Mouse (Mus musculus) c-Kit-positive CD71-negative TER-119-negative erythroid progenitor cells, embryonic 14.5 days (primary cell): ENCODE measurements around the gene Cchcr1.

Experiments used
- DNase-seq: peaks from one replicate; pipeline ENCODE4 v3.0.0-alpha.2; 2013; ENCODE audit warnings: low read depth

Cchcr1 gene

DNA sequence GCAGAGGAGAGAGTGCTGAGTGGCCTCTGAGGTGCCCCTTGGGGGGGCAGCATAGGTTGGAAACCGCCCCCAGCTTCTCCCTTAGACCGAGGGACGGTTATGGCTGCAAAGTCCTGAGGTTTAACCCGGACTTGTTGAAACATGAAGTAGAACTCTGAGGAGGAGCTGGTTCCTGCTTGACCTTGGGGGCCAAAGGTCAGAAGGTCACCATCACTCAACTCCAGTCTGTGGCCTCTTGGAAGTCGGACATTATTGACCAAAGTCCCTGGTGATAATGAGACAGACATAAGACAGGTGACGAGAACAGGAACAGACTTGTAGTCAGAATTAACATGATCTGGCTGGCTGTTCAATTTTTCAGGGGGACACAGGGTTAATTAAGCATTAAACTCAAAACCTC, 2.1 kb upstream of the Cchcr1 start:
- no peak for DNase-seq

DNA sequence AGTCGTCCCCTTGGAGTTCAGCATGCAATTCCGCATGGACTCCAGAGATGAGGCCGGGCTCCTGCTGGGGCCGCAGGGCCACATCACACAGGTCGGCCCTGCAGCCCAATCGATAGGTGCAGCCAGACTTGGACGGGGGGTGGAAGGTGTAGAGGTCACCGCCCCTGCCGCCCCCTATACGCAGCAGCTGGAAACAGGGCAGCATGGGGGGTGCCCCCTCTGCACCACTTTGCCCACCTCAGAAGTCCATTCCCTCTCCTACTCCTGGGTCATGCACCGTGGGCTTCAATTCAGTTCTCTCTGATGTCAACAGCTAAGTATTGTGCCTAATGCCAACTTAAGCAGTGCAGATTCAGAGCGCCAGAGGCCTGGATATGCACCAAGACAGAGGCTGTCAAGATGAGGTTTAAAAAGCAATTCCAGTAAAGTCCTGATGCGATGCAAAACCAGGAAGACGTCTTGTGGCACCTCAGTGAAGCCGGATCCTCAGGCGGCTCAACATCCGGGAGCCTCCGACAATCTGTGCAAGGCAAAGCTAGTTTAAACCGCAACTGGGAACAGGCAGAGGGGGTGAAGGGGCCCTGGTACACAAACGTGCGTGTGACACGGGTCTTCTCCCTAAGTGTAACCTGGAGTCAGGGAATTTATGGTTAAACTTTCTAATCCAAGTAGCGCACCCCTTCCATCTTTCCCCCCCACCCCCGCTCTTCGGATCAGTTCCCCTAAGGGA, 824 bp upstream of the Cchcr1 start:
- no peak for DNase-seq

DNA sequence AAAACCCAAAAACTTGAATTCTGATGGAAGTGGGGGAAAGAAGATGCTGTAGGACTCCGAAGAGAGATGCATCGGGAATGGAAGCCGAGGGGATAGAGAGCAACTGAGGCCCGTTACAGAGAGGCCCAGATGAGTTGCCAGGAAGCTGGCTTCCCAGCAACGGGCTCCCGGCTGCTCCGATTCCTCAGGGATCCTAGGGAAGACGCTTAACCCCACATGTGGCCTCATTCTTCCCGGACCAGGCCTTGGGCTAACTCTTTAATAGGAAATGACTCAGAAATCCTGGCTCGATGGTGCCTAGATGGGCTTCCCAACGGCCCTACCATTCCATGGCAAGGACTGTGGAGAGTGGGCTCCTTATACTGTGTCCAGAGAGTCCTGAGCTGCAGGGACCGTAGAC, 626 bp downstream of the Cchcr1 start:
- no peak for DNase-seq

DNA sequence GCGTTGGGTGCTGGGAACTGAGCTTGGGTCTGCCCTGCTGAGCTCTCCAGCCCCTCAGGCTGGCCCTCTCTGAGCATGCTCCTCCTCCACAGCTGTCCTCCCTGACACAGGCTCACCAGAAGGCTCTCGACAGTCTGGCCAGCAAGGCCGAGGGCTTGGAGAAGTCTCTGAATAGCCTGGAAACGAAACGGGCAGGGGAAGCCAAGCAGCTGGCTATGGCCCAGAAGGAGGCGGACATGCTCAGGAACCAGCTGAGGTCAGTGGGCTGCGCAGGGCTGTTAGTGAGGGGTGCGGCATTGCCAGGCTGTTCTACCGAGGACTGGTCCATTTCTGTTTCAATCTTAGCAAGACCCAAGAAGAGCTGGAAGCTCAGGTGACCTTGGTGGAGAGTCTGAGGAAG, 7.5 kb downstream of the Cchcr1 start:
- no peak for DNase-seq

DNA sequence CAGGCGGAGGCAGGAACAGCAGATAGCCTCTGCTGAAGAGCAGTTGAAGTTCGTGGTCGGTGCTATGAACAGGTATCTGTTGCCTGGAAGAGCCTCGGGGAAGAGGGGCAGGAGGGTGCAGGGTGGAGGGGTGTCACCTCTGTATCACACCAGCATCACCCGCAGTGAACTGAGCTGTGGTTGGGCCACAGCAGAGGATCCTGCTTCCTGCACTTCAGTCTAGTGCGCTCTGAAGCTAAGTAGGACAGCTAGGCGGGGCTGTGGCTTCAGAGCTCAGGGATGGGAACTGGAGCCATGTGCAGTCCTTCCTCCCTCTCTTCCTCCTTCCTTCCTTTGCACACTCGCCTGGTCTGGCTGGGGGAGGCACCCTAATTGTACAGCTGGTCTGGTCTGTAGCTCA, 9.7 kb downstream of the Cchcr1 start:
- no peak for DNase-seq

DNA sequence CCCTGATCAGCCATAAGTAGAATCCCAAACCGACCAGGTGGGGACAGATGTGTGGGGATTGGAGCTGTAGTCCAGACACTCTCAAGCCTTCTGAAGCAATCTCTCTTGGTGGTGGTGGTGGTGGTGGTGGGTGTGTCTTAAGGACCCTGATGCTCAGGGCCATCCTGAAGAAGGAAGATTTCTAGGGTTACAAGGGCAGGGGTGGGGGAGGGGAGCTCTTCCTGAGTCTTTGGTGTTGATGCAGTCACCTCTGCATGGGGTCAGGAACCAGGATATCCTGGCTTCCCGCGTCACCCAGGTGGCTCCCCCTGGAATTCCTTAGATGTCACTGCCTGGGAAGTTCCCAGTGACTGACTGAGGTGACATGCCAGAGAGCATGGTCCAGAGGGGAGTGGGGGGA, 15.5 kb downstream of the Cchcr1 start:
- no peak for DNase-seq

DNA sequence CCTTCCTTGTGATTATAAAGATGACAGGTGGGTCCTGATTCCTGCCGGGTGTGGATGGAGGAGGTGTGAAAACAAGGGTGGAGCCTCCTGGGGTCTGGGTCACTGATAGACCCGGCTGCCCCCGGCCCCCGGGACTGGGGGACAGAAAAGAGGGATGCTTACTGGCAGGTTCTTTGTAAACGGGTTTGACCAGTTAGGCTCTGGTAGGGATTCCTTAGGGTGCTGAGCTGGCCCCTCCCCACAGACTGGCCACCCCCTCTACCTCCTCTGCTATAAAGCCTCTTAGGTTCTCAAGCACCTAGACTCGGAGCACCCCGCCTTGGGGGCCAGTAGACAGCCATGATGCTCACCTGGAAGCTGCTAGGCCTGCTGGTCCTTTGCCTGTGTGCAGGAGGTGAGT, 16.0 kb downstream of the Cchcr1 start, which contains the start of gene Psors1c2:
Psors1c2 (plus strand) TSS at position 301 of the 400 bp plus-strand sequence.
- DNase-seq: no peak

DNA sequence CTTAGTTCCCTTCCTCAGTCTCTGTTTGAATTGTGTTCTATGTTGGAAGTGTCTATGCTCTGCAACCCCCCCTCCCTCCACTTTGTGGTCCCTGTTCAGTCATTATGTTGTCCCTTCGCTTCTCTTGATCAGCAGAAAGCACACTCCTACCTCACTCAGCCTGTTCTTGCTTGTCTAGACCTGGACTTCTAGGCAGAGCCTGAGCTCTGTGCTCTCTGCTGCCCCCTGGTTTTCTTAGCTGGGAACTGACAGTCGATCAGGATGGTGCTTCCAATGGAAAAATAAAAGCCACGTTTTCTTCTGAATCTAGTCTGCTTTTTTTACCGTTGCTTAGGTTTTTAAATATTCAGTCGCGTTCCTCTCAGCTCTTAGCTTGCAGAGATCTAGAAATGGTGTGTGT, 17.4 kb downstream of the Cchcr1 start:
- peak; percentile 53 for DNase-seq

DNA sequence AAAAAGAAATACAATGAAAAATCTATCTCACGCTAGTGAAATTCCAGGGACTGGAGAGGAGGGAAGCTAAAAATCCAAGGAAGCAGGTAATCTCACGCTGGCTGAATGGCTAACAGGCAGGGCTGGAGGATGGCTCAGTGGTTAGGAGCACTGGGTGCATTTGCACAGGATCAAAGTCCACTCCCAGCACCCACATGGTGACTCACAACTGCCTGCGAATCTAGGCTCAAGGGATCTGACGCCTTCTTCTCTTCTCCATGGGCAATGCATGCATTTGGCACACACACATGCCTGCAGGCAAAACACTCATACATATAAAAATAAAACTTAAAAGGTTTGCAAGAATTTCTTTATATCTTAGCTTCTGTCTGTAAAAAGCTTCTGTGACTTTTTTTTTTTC, 20.5 kb downstream of the Cchcr1 start:
- no peak for DNase-seq

DNA sequence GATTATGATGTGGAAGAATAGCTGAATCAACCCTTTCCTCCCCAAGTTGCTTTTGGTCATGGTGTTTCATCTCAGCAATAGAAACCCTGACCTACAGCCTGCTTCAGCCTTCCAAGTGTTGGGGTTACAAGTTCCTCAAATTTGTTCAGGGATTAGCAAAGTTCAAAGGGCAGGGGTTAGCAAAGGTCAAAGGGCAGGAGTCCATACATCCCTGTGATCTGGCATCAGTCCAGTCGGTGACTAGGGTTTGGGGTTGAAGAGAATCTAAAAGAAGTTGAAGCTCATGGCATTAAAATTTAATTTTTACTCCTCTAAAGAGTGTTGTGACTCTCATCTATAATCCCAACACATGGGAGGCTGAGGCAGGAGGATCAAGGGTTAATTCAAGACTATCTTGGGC, 21.6 kb downstream of the Cchcr1 start:
- DNase-seq: no peak

DNA sequence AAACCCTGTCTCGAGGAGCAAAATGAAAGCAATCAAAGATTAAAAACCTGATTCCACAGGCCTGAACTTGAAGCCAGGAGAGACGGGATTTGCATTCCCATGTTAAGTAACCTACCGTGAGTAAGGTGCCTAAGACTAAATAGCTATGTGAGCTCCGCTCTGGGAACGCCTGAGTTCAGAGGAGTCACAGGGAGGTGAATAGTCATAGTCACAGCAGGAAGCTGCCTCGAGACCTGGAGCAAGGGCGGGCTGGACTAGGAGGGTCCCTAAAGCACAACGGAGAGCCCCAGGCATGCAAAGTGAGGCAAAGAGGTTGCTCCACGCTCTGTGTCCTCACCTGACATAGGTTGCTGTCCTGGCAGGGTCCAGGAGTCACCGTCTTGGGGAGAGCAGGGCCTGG, 22.6 kb downstream of the Cchcr1 start:
- DNase-seq: no peak

DNA sequence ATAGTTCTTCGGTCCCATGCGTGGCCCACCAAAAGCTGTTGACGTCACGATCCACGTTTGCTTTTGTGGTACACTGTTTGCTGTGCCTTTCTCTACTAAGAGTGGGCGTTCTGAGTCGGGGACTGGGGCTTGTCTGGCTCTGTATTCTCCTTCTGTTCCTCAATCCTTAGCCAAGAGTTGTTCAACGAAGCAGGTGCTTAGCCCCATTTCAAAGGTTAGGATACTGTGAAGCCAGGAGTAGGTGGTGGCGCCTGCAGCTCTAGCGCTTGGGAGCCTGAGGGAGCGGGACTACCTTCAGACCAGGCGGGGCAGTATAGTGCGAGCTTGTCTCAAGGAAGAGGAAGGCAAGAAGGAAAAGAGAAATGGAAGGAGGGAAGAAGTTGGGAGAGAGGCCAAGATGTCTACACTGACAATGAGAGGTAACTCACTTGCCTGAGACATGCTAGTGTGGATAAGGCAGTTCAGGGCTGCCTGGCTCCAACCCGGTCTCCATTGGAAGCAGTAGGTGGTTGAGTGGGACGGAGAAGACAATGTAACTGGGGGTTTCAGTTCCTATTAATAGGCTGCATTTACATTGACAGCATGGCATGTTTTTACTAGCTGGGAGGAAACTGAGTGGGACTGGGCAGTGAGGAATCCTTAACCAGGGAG, 26.0 kb downstream of the Cchcr1 start:
- no peak for DNase-seq

DNA sequence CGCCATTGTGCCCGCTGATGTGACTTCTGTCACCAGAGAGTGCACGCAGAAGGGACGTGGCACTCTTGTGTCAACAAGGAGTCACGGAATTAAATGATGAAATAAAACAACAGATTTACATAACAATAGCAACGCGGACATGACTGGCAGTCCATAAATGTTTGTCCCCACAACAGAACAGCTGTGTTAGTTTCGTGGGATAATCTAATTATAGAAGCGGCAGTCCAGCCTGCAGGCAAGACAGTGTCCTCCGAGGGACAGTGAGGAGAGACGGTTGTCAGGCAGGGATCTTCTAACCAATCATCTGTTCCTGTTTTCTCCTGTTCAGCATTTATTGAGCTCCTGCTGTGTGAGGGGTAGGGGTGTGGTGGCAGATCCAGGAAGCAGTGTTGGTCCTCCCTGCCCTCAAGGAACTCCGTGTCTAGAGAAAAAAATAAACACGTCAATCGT, 26.5 kb downstream of the Cchcr1 start:
- DNase-seq: no peak

DNA sequence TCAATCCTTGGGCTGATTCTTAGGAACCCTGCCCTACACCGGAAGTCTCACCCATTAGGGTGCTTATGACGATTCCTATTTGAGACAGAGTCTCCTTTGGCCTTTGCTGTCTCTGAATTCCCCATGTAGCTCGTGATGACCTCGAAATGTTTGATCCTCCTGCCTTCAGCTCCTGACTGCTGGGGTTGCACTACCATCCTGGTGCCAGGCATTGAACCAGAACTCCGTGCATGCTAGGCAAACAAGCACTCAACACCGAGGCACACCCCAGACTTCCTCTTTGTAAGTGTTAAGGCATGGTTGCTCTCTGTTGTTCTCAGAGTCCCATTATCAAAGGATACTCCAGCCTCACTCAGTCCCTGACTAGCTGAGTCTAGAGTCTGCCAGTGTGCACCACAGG, 27.1 kb downstream of the Cchcr1 start:
- DNase-seq: no peak

DNA sequence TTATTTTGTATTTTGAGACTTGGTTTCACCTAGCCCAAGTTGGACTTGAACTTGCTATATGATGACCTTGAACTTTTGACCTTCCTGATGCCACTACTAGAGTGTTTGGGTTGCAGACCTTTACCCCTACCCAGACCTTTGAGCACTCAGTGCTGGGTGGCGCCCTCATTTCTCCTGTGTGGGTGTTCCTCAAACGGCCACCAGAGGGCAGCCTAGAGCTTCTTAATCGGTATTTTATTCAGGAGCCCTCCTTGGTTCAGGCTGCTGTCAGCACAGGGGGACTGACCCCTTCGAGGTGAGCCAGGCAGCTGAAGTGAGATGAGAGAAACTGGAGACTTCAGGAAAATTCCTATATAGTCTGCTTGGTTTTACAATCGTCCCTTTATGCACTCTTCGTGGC, 27.8 kb downstream of the Cchcr1 start:
- peak; percentile 39 for DNase-seq

DNA sequence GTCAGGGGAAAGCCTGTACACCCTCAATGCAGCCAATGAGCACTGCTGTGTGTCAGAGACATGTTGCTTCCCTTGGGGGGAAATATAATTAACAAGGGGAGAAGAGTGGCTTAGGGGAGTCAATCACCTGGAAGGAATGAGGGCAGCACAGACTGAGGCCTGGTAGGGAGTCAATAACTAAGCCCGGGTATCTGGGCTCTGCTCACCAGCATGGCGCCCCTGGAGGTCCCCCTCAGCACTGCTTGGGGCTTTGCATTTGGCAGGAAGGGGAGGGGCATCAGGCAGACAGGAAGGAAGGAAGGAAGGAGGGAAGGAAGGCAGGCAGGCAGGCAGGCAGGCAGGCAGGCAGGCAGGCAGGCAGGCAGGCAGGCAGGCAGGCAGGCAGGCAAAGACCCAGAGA, 30.6 kb downstream of the Cchcr1 start:
- DNase-seq: no peak

DNA sequence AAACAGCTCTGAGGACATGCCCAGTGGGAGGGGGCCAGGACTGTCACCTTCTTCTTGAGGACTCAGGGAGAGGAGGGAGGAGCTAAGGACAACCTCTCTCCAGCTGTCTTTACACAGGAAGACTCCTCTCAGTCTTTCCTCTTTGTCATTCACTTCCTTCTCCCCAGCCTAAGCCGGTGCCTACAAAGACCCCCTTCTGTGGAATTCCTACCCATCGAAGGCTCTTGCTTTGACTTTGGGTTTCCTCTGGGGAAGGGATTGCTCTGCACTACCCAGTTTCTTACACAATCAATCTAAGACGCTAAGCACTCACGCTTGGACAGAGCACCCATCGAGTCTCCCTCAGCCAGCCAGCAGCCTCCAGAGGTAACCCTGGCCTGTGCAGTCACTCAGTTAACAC, 31.7 kb downstream of the Cchcr1 start:
- no peak for DNase-seq

DNA sequence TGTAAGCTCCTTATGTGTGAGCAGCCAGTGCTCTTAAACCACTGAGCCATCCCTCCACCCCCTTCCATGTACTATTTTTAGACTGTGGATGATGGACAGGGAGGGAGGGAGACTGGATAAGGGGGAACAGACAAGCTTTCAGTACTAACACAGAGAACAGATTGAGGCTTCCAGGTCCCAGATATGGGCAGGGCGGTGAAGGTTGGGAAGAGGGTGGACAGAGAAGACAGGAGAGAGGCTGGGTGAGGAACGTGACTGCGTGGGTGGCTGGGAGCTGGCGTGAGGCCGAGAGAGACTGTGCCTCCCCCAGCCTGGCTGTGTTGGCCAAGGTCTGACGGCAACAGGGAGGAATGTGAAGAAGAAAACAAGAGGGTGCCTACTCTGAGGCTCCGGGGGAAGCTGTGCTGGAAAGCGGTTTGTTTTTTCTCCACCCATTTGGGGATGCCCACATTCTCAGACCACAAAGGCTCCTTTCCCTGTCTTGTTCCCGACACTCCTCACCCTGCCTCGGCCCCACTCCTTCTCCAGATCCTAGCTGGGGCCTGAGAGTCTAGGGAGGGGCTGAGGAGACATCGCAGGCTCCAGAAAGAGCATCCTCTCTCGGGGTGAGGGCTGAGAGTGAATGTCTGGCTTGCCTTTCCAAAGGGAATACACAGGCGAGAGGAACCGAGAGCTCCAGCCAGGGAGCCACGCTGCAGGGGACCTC, 32.7 kb downstream of the Cchcr1 start:
- DNase-seq: no peak

DNA sequence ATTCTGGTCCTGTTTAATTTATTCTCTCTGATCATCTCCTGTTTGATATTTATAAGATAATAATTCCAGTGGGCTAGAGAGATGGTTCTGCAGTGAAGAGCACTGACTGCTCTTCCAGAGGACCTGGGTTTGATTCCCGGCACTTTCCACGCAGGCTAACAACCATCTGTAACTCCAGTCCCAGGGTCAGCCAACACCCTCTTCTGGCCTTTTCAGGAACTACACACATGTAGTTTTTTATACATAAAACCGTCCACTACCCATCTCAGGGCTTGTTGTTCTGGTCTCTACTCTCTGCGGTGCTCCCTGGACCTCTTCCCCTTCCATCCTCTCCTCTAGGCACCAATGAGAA, 33.2 kb downstream of the Cchcr1 start:
- no peak for DNase-seq

DNA sequence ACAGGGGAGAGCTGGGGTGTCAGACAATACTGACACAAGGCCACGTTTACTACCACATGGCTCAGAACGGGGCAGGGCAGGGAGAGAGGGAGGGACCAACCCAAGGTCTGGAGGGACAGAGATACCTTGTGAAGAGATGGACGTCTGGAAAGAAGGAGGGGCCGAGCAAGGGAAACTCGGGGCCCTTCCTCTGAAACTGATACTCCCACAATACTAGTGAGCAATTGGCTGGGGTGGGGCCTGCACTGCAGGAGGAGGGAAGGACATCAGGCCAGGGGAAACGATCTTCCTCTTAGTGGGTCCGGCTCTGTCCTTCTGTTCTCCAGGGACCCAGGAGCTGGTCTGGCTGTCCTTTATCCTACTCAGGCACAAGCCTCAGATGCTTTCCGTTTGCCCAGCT, 34.0 kb downstream of the Cchcr1 start:
- DNase-seq: no peak

DNA sequence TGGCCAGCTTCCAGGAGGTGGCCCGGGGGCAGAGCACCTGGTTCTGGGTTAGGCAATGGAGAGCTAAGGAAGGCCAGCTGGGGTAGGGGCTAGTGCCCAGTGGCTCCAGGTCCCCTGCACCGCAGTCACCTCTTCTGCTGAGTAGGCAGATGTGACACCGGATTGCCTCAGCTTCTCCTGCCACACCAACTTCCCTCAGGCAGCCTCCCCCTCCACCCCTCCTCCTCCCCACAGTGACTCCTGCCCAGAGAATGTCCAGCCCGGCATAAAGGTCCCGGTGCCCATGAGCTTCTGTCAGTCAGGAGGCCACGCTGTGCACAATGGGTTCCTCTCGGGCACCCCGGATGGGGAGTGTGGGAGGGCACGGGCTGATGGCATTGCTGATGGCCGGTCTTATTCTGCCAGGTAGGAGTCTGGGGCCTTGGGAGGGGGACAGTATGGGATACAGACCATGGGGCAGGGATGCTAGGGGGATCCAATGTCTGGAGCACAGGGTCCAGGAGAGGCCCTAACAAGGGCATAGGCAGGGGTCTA, 35.0 kb downstream of the Cchcr1 start, which contains the start of gene Cdsn:
Cdsn (plus strand) TSS at position 248 of the 534 bp plus-strand sequence.
- no peak for DNase-seq

DNA sequence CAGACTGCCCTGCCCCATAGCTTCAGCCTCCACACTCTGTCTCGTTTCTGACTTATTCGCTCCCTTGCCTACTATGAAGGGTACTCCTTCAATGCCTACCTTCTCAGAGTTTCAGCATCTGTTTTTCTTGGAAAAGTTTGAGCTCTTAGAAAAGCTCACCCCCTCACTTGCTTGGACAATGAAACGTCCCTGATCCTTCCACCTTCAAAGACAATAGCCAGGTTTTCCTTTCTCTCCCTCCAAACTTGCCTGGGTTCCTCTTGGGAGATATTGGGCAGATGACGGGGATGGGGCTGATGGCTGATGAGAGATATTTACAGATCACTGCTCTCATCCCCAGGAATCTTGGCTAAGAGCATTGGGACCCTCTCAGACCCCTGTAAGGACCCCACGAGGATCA, 37.4 kb downstream of the Cchcr1 start:
- DNase-seq: no peak
